Mouse (Mus musculus): ENCODE measurements around the gene Vmn1r200. TPM values are rescaled to one million over a fixed set of nuclear protein-coding genes. Genes with fewer than 3 reads are reported as not detected.
"Not testable (repeated sequence)": the region's sequence is repeated elsewhere in the genome, so short reads cannot be mapped to it uniquely, and the experiment has no call there.

The Vmn1r200 gene
- total RNA-seq (2014; rRNA removed) (not detected in 2 replicates), polyA plus RNA-seq (2015; fragmentation: Nextera tagmentation; extraction: Ambion mirVana) (not detected in 2 replicates)

DNA sequence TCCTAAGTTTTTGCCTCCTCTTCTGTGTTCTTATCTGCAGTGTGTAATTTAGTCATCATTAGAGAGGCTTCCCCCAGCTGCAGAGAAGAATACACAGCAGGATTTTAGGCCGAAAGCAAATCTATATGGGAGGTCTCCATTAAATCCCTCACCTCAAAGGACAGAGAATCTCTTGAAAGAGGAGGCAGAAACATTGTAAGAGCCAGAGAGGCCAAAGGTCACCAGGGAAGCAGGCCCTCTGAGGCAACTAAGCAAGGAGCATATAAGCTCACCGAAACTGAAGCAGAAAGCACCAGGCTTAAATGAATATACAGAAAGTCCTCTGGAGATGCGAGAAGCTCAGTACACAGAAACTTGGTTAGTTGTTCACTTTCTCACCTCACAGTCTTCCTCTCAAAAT lies at the start of gene Vmn1r200:
Gene Vmn1r200, plus strand, starts transcription at position 301 of the 400 bp plus-strand sequence.
- H3K4me2 ChIP-seq (ENCODE audit: low read depth, low read length, poor library complexity, severe bottlenecking), result no peak within 1 kb of the TSS
- no peak within 1 kb of the TSS for H3K27ac ChIP-seq (ENCODE audit: low read depth, low read length)
- H3K36me3 ChIP-seq (ENCODE audit: insufficient read depth, low read length), result no peaks in the 10 kb centered on the region
- no peaks in the 10 kb centered on the region for H3K9me3 ChIP-seq (ENCODE audit: low read length)
- 27% methylated on average over 3 of the region's 3 CpGs for WGBS
- no peaks in the 10 kb centered on the region for H3K27me3 ChIP-seq (ENCODE audit: insufficient read depth, low read length)
- no peak for TF ChIP-seq CTCF (IDR thresholded peaks at IDR 0.05)
- no peak within 1 kb of the TSS for H3K9ac ChIP-seq (replicated peaks; ENCODE audit: low read length, poor library complexity, severe bottlenecking)
- H3K4me1 ChIP-seq (ENCODE audit: insufficient read depth, low read length), result no peaks in the 10 kb centered on the region
- ATAC-seq (ENCODE audit: low FRiP score) (no peak), DNase-seq (ENCODE audit: low spot score) (no peak)
- no peak within 1 kb of the TSS for H3K4me3 ChIP-seq (ENCODE audit: low read depth, low read length)

DNA sequence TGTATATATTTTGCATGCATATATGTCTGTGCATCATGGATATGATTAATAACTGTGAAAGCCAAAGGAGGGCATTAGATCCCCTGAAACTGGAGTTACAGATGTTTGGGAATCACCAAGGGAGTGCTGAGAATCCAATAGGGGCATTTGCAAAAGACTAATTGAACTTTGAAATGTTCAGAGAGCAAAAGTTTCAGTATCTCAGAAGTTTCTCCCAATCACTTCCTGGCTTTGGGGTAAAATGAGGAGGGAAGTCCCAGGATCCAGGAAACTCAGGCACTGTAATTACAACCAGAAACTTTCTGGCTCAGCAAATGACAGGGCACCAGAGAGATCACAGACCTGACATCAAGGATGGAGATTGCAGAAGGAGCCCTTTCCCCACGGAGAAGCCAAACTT lies 40.1 kb upstream of the Vmn1r200 start, which contains the start of gene Vmn1r198:
Gene Vmn1r198, plus strand, starts transcription at position 301 of the 400 bp plus-strand sequence.
- Histone ChIP-seq H3K27me3 (ENCODE audit: insufficient read depth, low read length) (no peaks in the 10 kb centered on the region), H3K36me3 (ENCODE audit: insufficient read depth, low read length) (no peaks in the 10 kb centered on the region), H3K4me2 (ENCODE audit: low read depth, low read length, poor library complexity, severe bottlenecking) (no peak within 1 kb of the TSS), H3K4me1 (ENCODE audit: insufficient read depth, low read length) (no peaks in the 10 kb centered on the region), H3K27ac (ENCODE audit: low read depth, low read length) (no peak within 1 kb of the TSS), H3K9me3 (ENCODE audit: low read length) (no peaks in the 10 kb centered on the region), H3K4me3 (ENCODE audit: low read depth, low read length) (no peak within 1 kb of the TSS), H3K9ac (replicated peaks; ENCODE audit: low read length, poor library complexity, severe bottlenecking) (no peak within 1 kb of the TSS)
- TF ChIP-seq CTCF (IDR thresholded peaks at IDR 0.05), result no peak
- ATAC-seq (ENCODE audit: low FRiP score) (no peak), DNase-seq (ENCODE audit: low spot score) (no peak)
- WGBS, result 47% methylated on average over 1 of the region's 1 CpGs

DNA sequence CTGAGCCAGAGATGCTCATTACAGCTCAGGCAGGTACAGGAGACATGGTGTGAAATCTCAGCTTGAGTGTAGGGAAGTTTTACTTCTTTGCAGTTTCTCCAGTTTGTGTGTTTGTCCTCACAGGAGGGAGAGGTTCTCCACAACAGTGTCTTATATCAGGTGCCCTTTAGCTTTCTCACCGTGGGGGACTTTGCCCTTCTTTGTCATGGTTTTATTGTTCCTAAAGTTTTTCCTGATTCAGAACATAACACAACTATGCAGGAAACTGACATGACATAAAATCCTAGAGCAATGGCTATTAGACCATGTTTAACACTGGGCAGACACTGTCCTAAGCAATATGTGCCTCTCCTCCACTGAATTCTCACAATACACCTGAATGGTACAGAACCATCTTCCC lies 39.4 kb upstream of the Vmn1r200 start:
- no peaks in the 10 kb centered on the region for H3K36me3 ChIP-seq (ENCODE audit: insufficient read depth, low read length)
- H3K4me3 ChIP-seq (ENCODE audit: low read depth, low read length), result no peak overlapping the region
- no peak overlapping the region for H3K27ac ChIP-seq (ENCODE audit: low read depth, low read length)
- no peaks in the 10 kb centered on the region for H3K27me3 ChIP-seq (ENCODE audit: insufficient read depth, low read length)
- no peaks in the 10 kb centered on the region for H3K4me1 ChIP-seq (ENCODE audit: insufficient read depth, low read length)
- no peaks in the 10 kb centered on the region for H3K9me3 ChIP-seq (ENCODE audit: low read length)
- H3K9ac ChIP-seq (replicated peaks; ENCODE audit: low read length, poor library complexity, severe bottlenecking), result no peak overlapping the region
- H3K4me2 ChIP-seq (ENCODE audit: low read depth, low read length, poor library complexity, severe bottlenecking), result no peak overlapping the region
- no peak for ATAC-seq (ENCODE audit: low FRiP score)
- TF ChIP-seq CTCF (IDR thresholded peaks at IDR 0.05), result no peak
- DNase-seq (ENCODE audit: low spot score), result no peak
- WGBS, result 74% methylated on average over 1 of the region's 1 CpGs

DNA sequence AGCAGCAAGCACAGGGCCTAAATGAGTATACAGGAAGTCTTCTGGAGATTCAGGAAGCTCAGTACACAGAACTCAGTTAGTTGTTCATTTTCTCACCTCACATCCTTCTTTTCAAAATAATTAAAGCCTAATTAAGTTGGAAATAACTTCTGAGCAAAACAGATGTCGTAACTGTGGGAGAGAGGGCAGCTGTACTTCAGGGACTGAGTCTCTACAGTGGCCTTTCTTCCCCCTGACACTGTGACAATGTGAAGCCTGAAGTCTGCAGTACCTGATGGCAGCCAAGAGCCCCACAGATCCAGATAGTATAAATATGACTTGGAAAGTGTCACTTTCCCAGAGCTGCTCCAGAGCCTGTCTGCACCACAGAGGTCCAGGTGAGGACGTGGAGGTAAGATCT lies 10.7 kb upstream of the Vmn1r200 start, which contains the start of gene Vmn1r199:
Gene Vmn1r199, plus strand, starts transcription at position 301 of the 400 bp plus-strand sequence.
- ATAC-seq (ENCODE audit: low FRiP score), result no peak
- no peak within 1 kb of the TSS for H3K4me3 ChIP-seq (ENCODE audit: low read depth, low read length)
- H3K36me3 ChIP-seq (ENCODE audit: insufficient read depth, low read length), result no peaks in the 10 kb centered on the region
- DNase-seq (ENCODE audit: low spot score), result no peak
- no peak for TF ChIP-seq CTCF (IDR thresholded peaks at IDR 0.05)
- H3K27me3 ChIP-seq (ENCODE audit: insufficient read depth, low read length), result no peaks in the 10 kb centered on the region
- 85% methylated on average over 2 of the region's 2 CpGs for WGBS
- no peaks in the 10 kb centered on the region for H3K9me3 ChIP-seq (ENCODE audit: low read length)
- no peak within 1 kb of the TSS for H3K27ac ChIP-seq (ENCODE audit: low read depth, low read length)
- H3K9ac ChIP-seq (replicated peaks; ENCODE audit: low read length, poor library complexity, severe bottlenecking), result no peak within 1 kb of the TSS
- no peaks in the 10 kb centered on the region for H3K4me1 ChIP-seq (ENCODE audit: insufficient read depth, low read length)
- no peak within 1 kb of the TSS for H3K4me2 ChIP-seq (ENCODE audit: low read depth, low read length, poor library complexity, severe bottlenecking)

DNA sequence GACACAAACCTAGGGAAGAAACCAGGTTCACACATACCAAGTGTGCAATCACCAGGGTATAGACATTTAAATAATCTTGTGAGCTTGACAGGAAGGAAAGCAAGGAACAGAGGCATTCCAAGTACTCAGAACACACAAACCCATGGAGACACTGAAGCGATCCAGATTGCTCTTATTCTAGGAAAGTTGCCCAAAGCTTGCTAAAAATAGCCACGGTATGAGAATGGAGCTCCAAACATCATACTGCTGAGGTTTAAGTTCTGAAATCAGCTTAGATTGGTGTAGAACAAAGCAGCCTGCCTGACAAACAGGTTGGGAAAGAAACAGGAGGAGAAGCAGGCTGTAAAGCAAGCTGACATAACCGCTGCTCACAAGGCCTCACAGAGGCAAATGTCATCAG lies 9.0 kb upstream of the Vmn1r200 start:
- H3K27ac ChIP-seq (ENCODE audit: low read depth, low read length); H3K9me3 ChIP-seq (ENCODE audit: low read length); H3K4me1 ChIP-seq (ENCODE audit: insufficient read depth, low read length); H3K9ac ChIP-seq (replicated peaks; ENCODE audit: low read length, poor library complexity, severe bottlenecking); H3K27me3 ChIP-seq (ENCODE audit: insufficient read depth, low read length); ATAC-seq (ENCODE audit: low FRiP score); H3K4me3 ChIP-seq (ENCODE audit: low read depth, low read length); DNase-seq (ENCODE audit: low spot score); H3K36me3 ChIP-seq (ENCODE audit: insufficient read depth, low read length); H3K4me2 ChIP-seq (ENCODE audit: low read depth, low read length, poor library complexity, severe bottlenecking): not testable (repeated sequence)
- WGBS, result 68% methylated on average over 3 of the region's 3 CpGs

DNA sequence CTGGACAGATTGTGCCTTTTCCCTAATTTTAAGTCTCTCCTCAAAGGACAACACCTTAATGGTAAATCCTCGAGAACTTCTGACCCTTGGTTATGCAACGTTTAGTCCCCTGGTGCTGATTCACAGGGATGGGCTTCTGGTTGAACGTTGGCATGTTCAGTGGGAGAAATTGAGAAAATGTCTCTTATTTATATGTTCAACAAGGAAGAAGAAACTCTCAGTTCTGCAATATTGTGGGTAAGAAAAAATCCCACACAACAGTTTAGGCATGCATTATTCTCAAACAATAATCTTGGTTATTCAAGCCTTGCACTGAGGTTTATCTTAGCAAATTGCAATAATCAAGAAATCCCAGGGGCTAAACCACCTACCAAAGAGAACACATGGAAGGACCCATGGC lies 6.8 kb upstream of the Vmn1r200 start:
- no peaks in the 10 kb centered on the region for H3K9me3 ChIP-seq (ENCODE audit: low read length)
- H3K27ac ChIP-seq (ENCODE audit: low read depth, low read length), result no peak overlapping the region
- no peaks in the 10 kb centered on the region for H3K36me3 ChIP-seq (ENCODE audit: insufficient read depth, low read length)
- ATAC-seq (ENCODE audit: low FRiP score), result no peak
- H3K4me1 ChIP-seq (ENCODE audit: insufficient read depth, low read length), result no peaks in the 10 kb centered on the region
- DNase-seq (ENCODE audit: low spot score), result no peak
- H3K9ac ChIP-seq (replicated peaks; ENCODE audit: low read length, poor library complexity, severe bottlenecking), result no peak overlapping the region
- H3K4me3 ChIP-seq (ENCODE audit: low read depth, low read length), result no peak overlapping the region
- no peaks in the 10 kb centered on the region for H3K27me3 ChIP-seq (ENCODE audit: insufficient read depth, low read length)
- WGBS, result 81% methylated on average over 3 of the region's 3 CpGs
- no peak overlapping the region for H3K4me2 ChIP-seq (ENCODE audit: low read depth, low read length, poor library complexity, severe bottlenecking)
- no peak for TF ChIP-seq CTCF (IDR thresholded peaks at IDR 0.05)
